Mouse (Mus musculus) kidney, embryonic 14.5 days (tissue): ENCODE measurements around the gene Kcna4. TPM values are rescaled to one million over a fixed set of nuclear protein-coding genes. Genes with fewer than 3 reads are reported as not detected.

Experiments used
- ATAC-seq: fragments of 200-750 bp; cut with Nextera tagmentation; 2 replicates; pipeline ENCODE4 v1.8.0; 2017; ENCODE audit warnings: moderate number of reproducible peaks, mild to moderate bottlenecking, moderate TSS enrichment, moderate library complexity; ENCODE audit not compliant: low FRiP score, low TSS enrichment
- H3K27ac ChIP-seq: fragments of 300-500 bp; sonication (generic); 2 replicates; pipeline ENCODE4 v1.5.1; 2014; ENCODE audit warnings: low read depth, mild to moderate bottlenecking, low read length, moderate library complexity, mixed read lengths
- H3K27me3 ChIP-seq: fragments of 300-500 bp; sonication (generic); 2 replicates; pipeline ENCODE4 v1.6.1; 2014; ENCODE audit warnings: mild to moderate bottlenecking, low read length; ENCODE audit not compliant: control insufficient read depth, insufficient read depth
- H3K36me3 ChIP-seq: fragments of 300-500 bp; sonication (generic); 2 replicates; pipeline ENCODE4 v1.6.1; 2014; ENCODE audit warnings: low read length, mixed read lengths; ENCODE audit not compliant: control insufficient read depth, insufficient read depth
- H3K4me1 ChIP-seq: fragments of 300-500 bp; sonication (generic); 2 replicates; pipeline ENCODE4 v1.6.1; 2014; ENCODE audit warnings: low read length, mixed read lengths; ENCODE audit not compliant: control insufficient read depth, insufficient read depth
- H3K4me2 ChIP-seq: fragments of 300-500 bp; sonication (generic); replicated peaks from 2 replicates; pipeline ENCODE4 v1.6.1; 2014; ENCODE audit warnings: low read depth, mild to moderate bottlenecking, low read length
- H3K4me3 ChIP-seq: fragments of 300-500 bp; sonication (generic); 2 replicates; pipeline ENCODE4 v1.5.1; 2014; ENCODE audit warnings: mild to moderate bottlenecking, low read length
- H3K9ac ChIP-seq: fragments of 300-500 bp; sonication (generic); 2 replicates; pipeline ENCODE4 v1.6.1; 2014; ENCODE audit warnings: low read depth, mild to moderate bottlenecking, low read length, moderate library complexity
- H3K9me3 ChIP-seq: fragments of 300-500 bp; sonication (generic); 2 replicates; pipeline ENCODE4 v1.6.1; 2016; ENCODE audit warnings: low read length; ENCODE audit not compliant: control insufficient read depth
- WGBS: fragments of 180-500 bp; shearing (Covaris S2); extraction: QIAGEN DNeasy Blood & Tissue Kit; methylation state at CpG from one replicate; pipeline ENCODE4 v1.1.7; 2014; 5-methylcytosine and 5-hydroxymethylcytosine counted together
- polyA plus RNA-seq: library from polyadenylated mRNA; unstranded; fragments of >200 nt; fragmentation: Nextera tagmentation; extraction: Ambion mirVana; gene quantifications from 2 replicates; pipeline ENCODE4 v1.2.1, GENCODE M21; 2014

Gene Kcna4
- polyA plus RNA-seq, 1 experiment from 2014 or later, result not detected

DNA sequence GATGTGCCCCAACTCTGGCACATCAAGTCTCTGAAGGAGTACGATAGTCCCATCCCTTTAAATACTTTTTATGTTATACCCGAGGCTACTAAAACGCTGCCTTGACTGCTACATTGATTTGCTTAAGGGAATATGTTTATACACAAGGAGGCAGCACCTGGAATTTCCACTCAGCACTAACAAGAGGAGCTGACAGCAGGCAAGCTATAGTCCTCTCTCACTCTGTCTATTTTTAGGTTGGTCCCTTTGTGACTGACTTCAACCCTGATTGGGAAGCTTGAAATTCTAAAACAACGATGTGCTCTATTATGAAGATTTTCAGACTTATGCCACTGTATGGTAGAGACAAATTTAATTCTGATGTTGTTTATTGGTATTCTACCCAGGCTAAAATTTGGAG lies 15.6 kb downstream of the Kcna4 start:
- Histone ChIP-seq H3K9me3 (no peaks in the 10 kb centered on the region), H3K27ac (no peak overlapping the region), H3K4me2 (no peak overlapping the region), H3K9ac (no peak overlapping the region), H3K4me3 (no peak overlapping the region), H3K27me3 (no peaks in the 10 kb centered on the region), H3K4me1 (no peaks in the 10 kb centered on the region), H3K36me3 (no peaks in the 10 kb centered on the region)
- WGBS, result 89% methylated on average over 4 of the region's 4 CpGs
- no peak for ATAC-seq

DNA sequence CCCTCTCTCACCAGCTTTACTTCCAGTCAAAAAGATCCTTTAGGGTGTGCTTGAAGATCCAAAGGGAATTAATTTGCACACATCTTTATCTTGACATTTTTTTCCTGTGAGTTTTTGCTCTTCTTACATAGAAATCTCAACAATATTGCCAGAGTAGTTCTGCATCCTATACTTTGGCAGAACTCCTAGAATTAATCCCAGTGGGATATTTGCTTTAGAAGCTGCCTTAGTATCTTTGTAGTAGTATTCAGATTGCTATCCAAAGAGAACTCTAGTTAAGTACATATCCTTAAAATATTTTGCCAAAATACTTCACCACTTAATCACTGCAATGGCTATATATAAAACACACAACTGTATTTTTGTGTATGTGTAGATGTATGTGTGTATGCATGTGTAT lies 28.2 kb downstream of the Kcna4 start:
- ATAC-seq, result no peak
- H3K4me2 ChIP-seq, result no peak overlapping the region
- no peak overlapping the region for H3K27ac ChIP-seq
- H3K4me1 ChIP-seq, result no peaks in the 10 kb centered on the region
- H3K4me3 ChIP-seq, result no peak overlapping the region
- no peak overlapping the region for H3K9ac ChIP-seq
- no peaks in the 10 kb centered on the region for H3K36me3 ChIP-seq
- no peaks in the 10 kb centered on the region for H3K9me3 ChIP-seq
- no peaks in the 10 kb centered on the region for H3K27me3 ChIP-seq

DNA sequence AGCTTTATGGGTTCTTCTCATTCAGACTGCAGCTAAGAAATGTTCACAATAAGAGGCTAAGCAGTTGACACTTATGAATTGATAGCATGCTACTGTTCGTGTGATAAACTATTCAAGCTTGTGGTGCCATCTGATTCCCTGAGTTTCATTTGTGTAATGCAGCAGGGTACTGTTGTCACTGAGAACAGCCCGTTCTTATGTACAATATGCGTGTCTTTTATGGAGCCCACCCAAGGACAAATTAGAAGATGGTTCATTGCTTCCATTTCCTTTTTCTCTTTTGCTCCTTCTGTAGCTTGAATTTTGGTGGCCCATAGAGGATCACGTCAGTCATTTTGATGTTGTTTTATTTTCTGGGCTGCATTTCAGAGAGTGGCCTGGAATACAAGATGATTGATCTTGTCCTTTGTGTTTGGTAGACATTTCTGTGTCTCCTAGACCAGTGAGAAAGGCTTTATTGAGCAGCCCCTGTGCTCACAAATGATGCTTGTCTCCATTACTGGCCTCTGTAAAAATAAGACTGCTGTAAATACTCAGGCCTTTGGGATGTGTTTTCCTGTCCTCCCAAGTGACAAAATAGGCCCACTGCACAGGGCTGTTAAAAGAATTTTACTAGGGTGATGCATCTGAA lies 31.3 kb downstream of the Kcna4 start:
- Histone ChIP-seq H3K4me2 (no peak overlapping the region), H3K4me3 (no peak overlapping the region), H3K27ac (no peak overlapping the region), H3K36me3 (no peaks in the 10 kb centered on the region), H3K27me3 (no peaks in the 10 kb centered on the region), H3K9me3 (no peaks in the 10 kb centered on the region), H3K9ac (no peak overlapping the region), H3K4me1 (no peaks in the 10 kb centered on the region)
- WGBS, result 78% methylated on average over 4 of the region's 4 CpGs
- no peak for ATAC-seq

DNA sequence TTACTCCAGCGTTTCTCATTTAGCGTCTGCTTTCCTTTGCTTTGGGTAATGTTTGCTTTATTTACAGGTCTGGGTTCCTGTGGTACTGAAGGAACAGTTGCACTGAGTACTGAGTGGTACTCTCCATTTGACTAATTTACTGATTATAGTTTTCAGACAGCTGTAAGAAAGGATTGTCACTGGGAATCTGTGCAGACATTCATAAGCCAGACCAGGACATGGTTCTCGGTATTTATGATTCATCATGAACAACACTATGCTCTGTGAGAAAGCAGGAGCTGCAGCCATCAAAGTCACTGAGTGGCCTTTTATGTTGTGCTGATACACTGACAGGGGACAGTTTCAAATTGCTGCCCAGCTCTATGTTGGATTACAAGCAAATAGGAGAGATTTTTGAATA lies 33.7 kb downstream of the Kcna4 start:
- Histone ChIP-seq H3K9me3 (no peaks in the 10 kb centered on the region), H3K27ac (no peak overlapping the region), H3K4me2 (no peak overlapping the region), H3K36me3 (no peaks in the 10 kb centered on the region), H3K9ac (no peak overlapping the region), H3K4me1 (no peaks in the 10 kb centered on the region), H3K27me3 (no peaks in the 10 kb centered on the region), H3K4me3 (no peak overlapping the region)
- 92% methylated on average over 3 of the region's 3 CpGs for WGBS
- no peak for ATAC-seq

GRCm38 (mm10) chr2:107327276-107327675 lies 36.8 kb downstream of the Kcna4 start:
- Histone ChIP-seq H3K9me3 (no peaks in the 10 kb centered on the region), H3K9ac (no peak overlapping the region), H3K27ac (no peak overlapping the region), H3K4me3 (no peak overlapping the region), H3K36me3 (no peaks in the 10 kb centered on the region), H3K27me3 (no peaks in the 10 kb centered on the region), H3K4me1 (no peaks in the 10 kb centered on the region), H3K4me2 (no peak overlapping the region)
- WGBS, result 87% methylated on average over 3 of the region's 3 CpGs
- no peak for ATAC-seq

- Histone ChIP-seq H3K4me3 (no peak overlapping the region), H3K36me3 (no peaks in the 10 kb centered on the region), H3K4me1 (no peaks in the 10 kb centered on the region), H3K9me3 (no peaks in the 10 kb centered on the region), H3K9ac (no peak overlapping the region), H3K27ac (no peak overlapping the region), H3K4me2 (no peak overlapping the region), H3K27me3 (no peaks in the 10 kb centered on the region)
- 85% methylated on average over 3 of the region's 3 CpGs for WGBS
- ATAC-seq, result no peak
Measured at GRCm38 (mm10) chr2:107341291-107341690, 50.9 kb downstream of the Kcna4 start.

DNA sequence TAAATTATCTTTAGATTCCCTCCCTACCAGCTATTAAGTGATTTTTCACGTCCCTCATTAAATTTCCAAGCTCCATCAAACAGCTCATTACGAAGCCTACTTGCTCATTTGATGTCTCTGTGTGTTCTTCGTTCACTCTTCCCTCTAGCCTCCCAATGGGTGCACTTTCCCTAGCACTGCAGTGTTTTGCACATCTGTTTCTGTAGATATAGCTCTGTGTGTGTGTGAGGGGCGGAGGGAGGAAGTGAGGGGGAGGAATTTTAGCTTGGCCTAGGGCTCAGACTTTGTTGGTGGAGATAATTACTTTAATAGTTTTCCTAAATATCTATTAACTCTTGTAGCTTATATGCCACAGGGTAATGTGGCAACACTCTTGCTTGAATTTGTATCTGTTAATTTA lies 54.4 kb downstream of the Kcna4 start:
- 64% methylated on average over 4 of the region's 4 CpGs for WGBS
- Histone ChIP-seq H3K4me2 (no peak overlapping the region), H3K4me1 (no peaks in the 10 kb centered on the region), H3K9me3 (no peaks in the 10 kb centered on the region), H3K4me3 (no peak overlapping the region), H3K27ac (no peak overlapping the region), H3K9ac (no peak overlapping the region), H3K27me3 (no peaks in the 10 kb centered on the region), H3K36me3 (no peaks in the 10 kb centered on the region)
- no peak for ATAC-seq

GRCm38 (mm10) chr2:107345299-107345698 lies 54.9 kb downstream of the Kcna4 start:
- no peaks in the 10 kb centered on the region for H3K9me3 ChIP-seq
- H3K9ac ChIP-seq, result no peak overlapping the region
- H3K4me2 ChIP-seq, result no peak overlapping the region
- ATAC-seq, result no peak
- no peak overlapping the region for H3K4me3 ChIP-seq
- H3K4me1 ChIP-seq, result no peaks in the 10 kb centered on the region
- H3K27me3 ChIP-seq, result no peaks in the 10 kb centered on the region
- H3K36me3 ChIP-seq, result no peaks in the 10 kb centered on the region
- no peak overlapping the region for H3K27ac ChIP-seq
- 65% methylated on average over 4 of the region's 4 CpGs for WGBS
